Mouse (Mus musculus): ENCODE measurements at regions not wholly inside any gene's neighbourhood (a gene's known extent, or its start where the extent isn't known, plus 50 kb on each side); places are given as distances from the start of the nearest gene placed in this dataset.

DNA sequence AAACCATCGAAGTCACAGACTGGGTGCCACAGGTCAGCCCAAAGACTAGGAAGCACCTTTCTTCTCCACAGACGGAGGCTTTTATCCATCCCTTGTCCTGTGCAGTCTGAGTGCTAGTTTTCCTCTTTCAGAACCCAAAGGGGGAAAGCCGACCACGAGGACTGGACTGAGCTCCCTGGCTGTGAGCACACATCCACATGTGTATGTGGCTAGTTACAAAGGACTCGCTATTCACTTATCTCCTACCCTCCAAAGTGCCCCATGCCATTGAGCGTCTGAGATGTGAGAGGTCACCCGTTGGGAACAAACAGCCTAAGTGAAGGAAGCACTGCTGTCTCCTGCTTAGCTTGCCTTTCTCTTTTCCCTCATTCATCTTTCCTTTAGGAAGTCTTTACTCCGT is 65.0 kb upstream of the Creb5 start:
- no peak for TF ChIP-seq MYOD1 (IDR thresholded peaks at IDR 0.05; ENCODE audit: control insufficient read depth, insufficient read length, low read depth)
- no peak for TF ChIP-seq CTCF (IDR thresholded peaks at IDR 0.05; ENCODE audit: control insufficient read depth, insufficient read depth, insufficient read length)
- TF ChIP-seq MAX (IDR thresholded peaks at IDR 0.05): no peak
- no peak for TF ChIP-seq USF1 (IDR thresholded peaks at IDR 0.05; ENCODE audit: low read depth)
